Mouse (Mus musculus): ENCODE measurements around the gene Shisal2a.

DNA sequence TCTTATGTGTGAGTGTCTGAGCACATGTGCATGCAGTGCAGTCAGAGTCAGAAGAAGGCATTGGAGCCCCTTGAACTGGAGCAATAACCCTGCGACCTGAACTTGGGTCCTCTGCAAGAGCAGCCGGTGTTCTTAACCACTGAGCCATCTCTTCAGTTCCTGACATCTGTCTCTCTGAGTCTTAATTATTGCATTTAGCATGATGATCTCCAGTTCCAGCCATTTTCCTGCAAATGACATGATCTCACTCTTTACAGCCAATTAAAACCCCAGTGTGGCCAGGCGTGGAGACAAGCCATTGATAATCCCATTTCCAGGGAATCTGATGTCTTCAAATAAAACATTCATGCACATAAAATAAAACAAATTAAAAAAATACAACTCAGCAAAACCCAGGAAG lies 5.6 kb upstream of the Shisal2a start:
- TF ChIP-seq CTCF (IDR thresholded peaks at IDR 0.05; ENCODE audit: low read depth) (no peak), EP300 (IDR thresholded peaks at IDR 0.05; ENCODE audit: low read depth) (no peak)

All from liver, embryonic 14.5 days (tissue).